Comparison of ENCODE assay signal across 11 mouse cellular contexts in genomic region chr1:52039151-52039550, GRCm38 (mm10). TPM values are rescaled to one million over a fixed set of nuclear protein-coding genes. Genes with fewer than 3 reads are reported as not detected.
DNase-seq lines count a peak whose midpoint lies in the region; ATAC-seq lines count a peak whose summit lies in the region.
"Had no signal": no experiment of that assay in that cellular context is flagged by ENCODE, and none has a peak within 500 bp of the region (broad histone marks: within the 10 kb centered on the region; RNA-seq: fewer than 3 reads in every experiment).

No protein-coding gene starts in this region.

- H3K4me1 ChIP-seq in kidney, embryonic 15.5 days, result no peaks in the 10 kb centered on the region

- 57% methylated on average over 7 of the region's 7 CpGs for WGBS in kidney, embryonic 15.5 days

- no peak overlapping the region for H3K4me2 ChIP-seq in kidney, embryonic 15.5 days
- H3K4me2 ChIP-seq: embryonic facial prominence, embryonic 15.5 days; heart, embryonic 13.5 days had no signal

- H3K36me3 ChIP-seq in kidney, embryonic 15.5 days, result no peaks in the 10 kb centered on the region
- H3K36me3 ChIP-seq: embryonic facial prominence, embryonic 15.5 days; heart, embryonic 13.5 days had no signal

- H3K9ac ChIP-seq in kidney, embryonic 15.5 days, result no peak overlapping the region
- H3K9ac ChIP-seq: embryonic facial prominence, embryonic 15.5 days; heart, embryonic 13.5 days had no signal

- H3K4me3 ChIP-seq in kidney, embryonic 15.5 days (replicated peaks), result no peak overlapping the region
- H3K4me3 ChIP-seq: embryonic facial prominence, embryonic 15.5 days; heart, embryonic 13.5 days had no signal

- no peak for ATAC-seq in cerebellum, adult (ENCODE audit: insufficient number of reproducible peaks, low FRiP score, low TSS enrichment)
- ATAC-seq in kidney, embryonic 15.5 days (replicated peaks; ENCODE audit: low FRiP score), result no peak

- no peaks in the 10 kb centered on the region for H3K27me3 ChIP-seq in kidney, embryonic 15.5 days
- H3K27me3 ChIP-seq: embryonic facial prominence, embryonic 15.5 days; heart, embryonic 13.5 days had no signal

- peak; percentile 53 to 57 for DNase-seq in cerebellum, postnatal 10 days
- peak; percentile 3 for DNase-seq in kidney, adult 18-20 months
- DNase-seq in right cerebral cortex, postnatal 10 days (ENCODE audit: low spot score in 2 of 2), result peak; percentile 34 to 41
- DNase-seq in right cerebral cortex, postnatal 36 days (ENCODE audit: low spot score in 2 of 2), result no peak
- peak; percentile 42 to 59 for DNase-seq in kidney, postnatal 4 days
- no peak for DNase-seq in layer of hippocampus, adult 18-20 months (ENCODE audit: low spot score in 2 of 2)
- DNase-seq: cerebellum, adult 11 months had no signal

- no peaks in the 10 kb centered on the region for H3K9me3 ChIP-seq in kidney, embryonic 15.5 days (replicated peaks)
- H3K9me3 ChIP-seq: embryonic facial prominence, embryonic 15.5 days; heart, embryonic 13.5 days had no signal

- no peak overlapping the region for H3K27ac ChIP-seq in kidney, embryonic 15.5 days
- H3K27ac ChIP-seq: embryonic facial prominence, embryonic 15.5 days; heart, embryonic 13.5 days had no signal

RNA-seq across cellular contexts. Expression of gene Stat4, which starts 52.2 kb away (rescaled TPM):
- polyA plus RNA-seq in kidney, embryonic 15.5 days (2015; fragmentation: Nextera tagmentation; extraction: Ambion mirVana), result 1.6 and 2.0 TPM in 2 replicates
- total RNA-seq in layer of hippocampus, adult 18-20 months (2021), result under 1 TPM; 0.46 to 0.97 TPM

Comparison
In these comparisons a context has a peak if more than half of its experiments do, and no peak if none do; other contexts are left out.
1. DNase-seq: peak in cerebellum, postnatal 10 days (2 of 2), kidney, adult 18-20 months (single experiment), right cerebral cortex, postnatal 10 days (2 of 2) and kidney, postnatal 4 days (2 of 2); none in right cerebral cortex, postnatal 36 days (0 of 2) and layer of hippocampus, adult 18-20 months (0 of 2).